Mouse (Mus musculus) olfactory bulb, adult 2 months (tissue): ENCODE results near the gene Nt5e. TPM values are rescaled to one million over a fixed set of nuclear protein-coding genes. Genes with fewer than 3 reads are reported as not detected.

Source experiments
- H3K27ac ChIP-seq: fragments of 200-500 bp; 2 replicates; pipeline ENCODE4 v1.5.1; 2012; ENCODE audit warnings: low read depth, low read length; ENCODE audit not compliant: insufficient read depth
- H3K4me1 ChIP-seq: fragments of 200-500 bp; 2 replicates; pipeline ENCODE4 v1.6.1; 2012; ENCODE audit warnings: low read length; ENCODE audit not compliant: control insufficient read depth, insufficient read depth
- H3K4me3 ChIP-seq: fragments of 200-500 bp; 2 replicates; pipeline ENCODE4 v1.5.1; 2012; ENCODE audit warnings: mild to moderate bottlenecking, low read depth, low read length, moderate library complexity; ENCODE audit not compliant: insufficient read depth
- CTCF ChIP-seq: fragments of 200-500 bp; IDR thresholded peaks from 2 replicates; pipeline ENCODE4 v1.5.1; 2012; ENCODE audit warnings: low read depth, mild to moderate bottlenecking, low read length, moderate library complexity; ENCODE audit not compliant: insufficient read depth
- POLR2A ChIP-seq: fragments of 200-500 bp; IDR thresholded peaks from 2 replicates; pipeline ENCODE4 v1.6.1; 2012; ENCODE audit warnings: mild to moderate bottlenecking, low read depth, low read length, moderate library complexity; ENCODE audit not compliant: insufficient read depth
- WGBS: fragments of 180-500 bp; shearing (Covaris S2); methylation state at CpG from one replicate; pipeline ENCODE4 v1.1.7; 2018; 5-methylcytosine and 5-hydroxymethylcytosine counted together
- polyA plus RNA-seq: library from polyadenylated mRNA; stranded (reverse); fragments of >200 nt; gene quantifications from 2 replicates; pipeline ENCODE4 v1.2.4, GENCODE M21; 2012; ENCODE audit warnings: low replicate concordance; ENCODE audit not compliant: missing spikeins, insufficient read depth, insufficient read length

The Nt5e gene
- polyA plus RNA-seq, 1 experiment, result not detected

GRCm38 (mm10) chr9:88367751-88368150 is 40.8 kb downstream of the Nt5e start:
- no peak overlapping the region for H3K4me3 ChIP-seq
- no peak overlapping the region for H3K27ac ChIP-seq
- 52% methylated on average over 1 of the region's 1 CpGs for WGBS
- peaks cover 2% of the 10 kb centered on the region; the same call in 1 of the 2 replicates for H3K4me1 ChIP-seq
- no peak for TF ChIP-seq POLR2A
- no peak for TF ChIP-seq CTCF

GRCm38 (mm10) chr9:88368476-88368875 is 41.5 kb downstream of the Nt5e start:
- Histone ChIP-seq H3K4me1 (peaks cover 2% of the 10 kb centered on the region; the same call in 1 of the 2 replicates), H3K4me3 (no peak overlapping the region), H3K27ac (no peak overlapping the region)
- no peak for TF ChIP-seq POLR2A
- TF ChIP-seq CTCF, result no peak
- 64% methylated on average over 5 of the region's 5 CpGs for whole genome bisulfite sequencing

GRCm38 (mm10) chr9:88369666-88370065 is 42.7 kb downstream of the Nt5e start:
- no peak for TF ChIP-seq CTCF
- TF ChIP-seq POLR2A, result no peak
- H3K4me1 ChIP-seq, result peaks cover 2% of the 10 kb centered on the region; the same call in 1 of the 2 replicates
- no peak overlapping the region for H3K27ac ChIP-seq
- WGBS, result 56% methylated on average over 2 of the region's 2 CpGs
- no peak overlapping the region for H3K4me3 ChIP-seq

GRCm38 (mm10) chr9:88371201-88371600 is 44.2 kb downstream of the Nt5e start:
- H3K27ac ChIP-seq, result no peak overlapping the region
- no peak overlapping the region for H3K4me3 ChIP-seq
- peaks cover 2% of the 10 kb centered on the region; the same call in 1 of the 2 replicates for H3K4me1 ChIP-seq
- WGBS, result 93% methylated on average over 2 of the region's 2 CpGs
- no peak for TF ChIP-seq CTCF
- no peak for TF ChIP-seq POLR2A

- no peak for TF ChIP-seq POLR2A
- TF ChIP-seq CTCF, result no peak
- Histone ChIP-seq H3K4me1 (peaks cover 2% of the 10 kb centered on the region; the same call in 1 of the 2 replicates), H3K4me3 (no peak overlapping the region), H3K27ac (no peak overlapping the region)
- WGBS, result 82% methylated on average over 2 of the region's 2 CpGs
Observed at GRCm38 (mm10) chr9:88373001-88373400, 46.0 kb downstream of the Nt5e start.

- Histone ChIP-seq H3K27ac (no peak overlapping the region), H3K4me3 (no peak overlapping the region), H3K4me1 (peaks cover 2% of the 10 kb centered on the region)
- TF ChIP-seq CTCF (no peak), POLR2A (no peak)
- 72% methylated on average over 5 of the region's 5 CpGs for WGBS
Observed at GRCm38 (mm10) chr9:88377483-88377882, 50.5 kb downstream of the Nt5e start.

- TF ChIP-seq POLR2A (no peak), CTCF (no peak)
- Histone ChIP-seq H3K4me3 (no peak overlapping the region), H3K4me1 (peaks cover 2% of the 10 kb centered on the region), H3K27ac (no peak overlapping the region)
- 81% methylated on average over 3 of the region's 3 CpGs for WGBS
Observed at GRCm38 (mm10) chr9:88379057-88379456, 52.1 kb downstream of the Nt5e start.

GRCm38 (mm10) chr9:88380076-88380475 is 53.1 kb downstream of the Nt5e start:
- H3K4me1 ChIP-seq, result peaks cover 2% of the 10 kb centered on the region
- WGBS, result 53% methylated on average over 7 of the region's 7 CpGs
- no peak for TF ChIP-seq CTCF
- no peak for TF ChIP-seq POLR2A
- no peak overlapping the region for H3K4me3 ChIP-seq
- no peak overlapping the region for H3K27ac ChIP-seq

- TF ChIP-seq POLR2A, result no peak
- TF ChIP-seq CTCF, result no peak
- peaks cover 2% of the 10 kb centered on the region for H3K4me1 ChIP-seq
- WGBS, result 80% methylated on average over 1 of the region's 1 CpGs
- no peak overlapping the region for H3K27ac ChIP-seq
- no peak overlapping the region for H3K4me3 ChIP-seq
Observed at GRCm38 (mm10) chr9:88380542-88380941, 53.5 kb downstream of the Nt5e start.

- H3K27ac ChIP-seq, result no peak overlapping the region
- no peaks in the 10 kb centered on the region for H3K4me1 ChIP-seq
- 72% methylated on average over 5 of the region's 5 CpGs for WGBS
- no peak overlapping the region for H3K4me3 ChIP-seq
- TF ChIP-seq CTCF, result no peak
- no peak for TF ChIP-seq POLR2A
Observed at GRCm38 (mm10) chr9:88388826-88389225, 61.8 kb downstream of the Nt5e start.

GRCm38 (mm10) chr9:88394852-88395251 is 67.9 kb downstream of the Nt5e start:
- 74% methylated on average over 8 of the region's 8 CpGs for WGBS

More at GRCm38 (mm10) chr9:88394852-88395251, 67.9 kb downstream of the Nt5e start:
- Histone ChIP-seq H3K4me3 (no peak overlapping the region), H3K4me1 (no peaks in the 10 kb centered on the region), H3K27ac (no peak overlapping the region)
- TF ChIP-seq POLR2A, result no peak
- TF ChIP-seq CTCF, result no peak
